Mouse (Mus musculus) liver, postnatal 0 days (tissue): ENCODE measurements around the gene Camkv.

Experiments
- CTCF ChIP-seq: sonication (generic); IDR thresholded peaks from 2 replicates; pipeline ENCODE4 v1.5.1; 2016; ENCODE audit warnings: antibody characterized with exemption, low read depth
- EP300 ChIP-seq: IDR thresholded peaks from 2 replicates; pipeline ENCODE4 v1.6.1; 2016; ENCODE audit warnings: antibody characterized with exemption, low read depth, mild to moderate bottlenecking

GRCm38 (mm10) chr9:107968531-107968930 is 33.1 kb downstream of the Camkv start:
- TF ChIP-seq CTCF = no peak
- no peak for TF ChIP-seq EP300
